Mouse (Mus musculus) gastrocnemius, adult 2 months (tissue): ENCODE data around the gene Schip1. TPM values are rescaled to one million over a fixed set of nuclear protein-coding genes. Genes with fewer than 3 reads are reported as not detected.
A peak's percentile ranks its signal among the peaks of the same experiment; 100 is the strongest.

Source experiments
- DNase-seq: peaks from one replicate; pipeline ENCODE4 v3.0.0; 2022
- H3K27ac ChIP-seq: fragments of 200-600 bp; 2 replicates; pipeline ENCODE4 v1.8.1; 2022; ENCODE audit warnings: mild to moderate bottlenecking
- H3K4me3 ChIP-seq: fragments of 200-600 bp; 2 replicates; pipeline ENCODE4 v1.8.1; 2022; ENCODE audit warnings: mild to moderate bottlenecking, moderate library complexity
- CTCF ChIP-seq: fragments of 200-600 bp; IDR thresholded peaks from 2 replicates; pipeline ENCODE4 v1.8.1; 2022; ENCODE audit warnings: antibody characterized with exemption, mild to moderate bottlenecking, moderate library complexity
- intact Hi-C: fragments of 180-260 bp; cut with DNase I; formaldehyde crosslinking; loops from one replicate; pipeline ENCODE4 v1.15.1; 2025
- total RNA-seq, 2 experiments: library from RNA; stranded (reverse); gene quantifications; 2 replicates each; pipeline ENCODE4 v1.2.3; 2021

Gene Schip1
- total RNA-seq, 2 experiments from 2014 or later, result 124 to 144 TPM

- peak overlapping the region; percentile 95 for H3K27ac ChIP-seq
- no peak for TF ChIP-seq CTCF
- intact Hi-C loops, result loop anchor here (5.0 kb wide), 2 partner anchors 47 to 438 kb away; no protein-coding TSS in a partner anchor
- peak; percentile 23 for DNase-seq
- H3K4me3 ChIP-seq, result peak overlapping the region; percentile 95
These were observed 431.2 kb downstream of the Schip1 start for GRCm38 (mm10) chr3:68495736-68496242.

- no peak for TF ChIP-seq CTCF
- intact Hi-C loops, result loop anchor here (5.0 kb wide), 2 partner anchors 46 to 439 kb away; no protein-coding TSS in a partner anchor
- DNase-seq, result no peak
- peak overlapping the region; percentile 95 for H3K27ac ChIP-seq
- H3K4me3 ChIP-seq, result peak overlapping the region; percentile 95
These were observed 431.9 kb downstream of the Schip1 start for GRCm38 (mm10) chr3:68496513-68496912.

GRCm38 (mm10) chr3:68499532-68500152, 435.0 kb downstream of the Schip1 start:
- intact Hi-C loops, result loop anchor here (5.0 kb wide), 2 partner anchors 43 to 442 kb away; no protein-coding TSS in a partner anchor
- H3K27ac ChIP-seq, result no peak overlapping the region
- DNase-seq, result no peak
- TF ChIP-seq CTCF, result no peak
- no peak overlapping the region for H3K4me3 ChIP-seq

GRCm38 (mm10) chr3:68504838-68505237, 440.2 kb downstream of the Schip1 start:
- TF ChIP-seq CTCF, result no peak

GRCm38 (mm10) chr3:68506769-68507318, 442.2 kb downstream of the Schip1 start:
- TF ChIP-seq CTCF, result no peak
- Histone ChIP-seq H3K27ac (peak overlapping the region; percentile 28; the same call in 1 of the 2 replicates), H3K4me3 (no peak overlapping the region)
- intact Hi-C loops, result no loop called here
- DNase-seq, result peak; percentile 48

More at GRCm38 (mm10) chr3:68504838-68505237, 440.2 kb downstream of the Schip1 start:
- intact Hi-C loops, result no loop called here
- H3K4me3 ChIP-seq, result no peak overlapping the region
- DNase-seq, result no peak
- no peak overlapping the region for H3K27ac ChIP-seq

- peak overlapping the region; percentile 71 for H3K27ac ChIP-seq
- intact Hi-C loops, result no loop called here
- TF ChIP-seq CTCF, result no peak
- peak; percentile 76 for DNase-seq
- H3K4me3 ChIP-seq, result 0 out of 2 replicates have a peak overlapping the region, but pooled peaks have one; percentile 19
These were observed 444.0 kb downstream of the Schip1 start for GRCm38 (mm10) chr3:68508629-68509028.

GRCm38 (mm10) chr3:68510872-68511271, 446.3 kb downstream of the Schip1 start:
- Histone ChIP-seq H3K27ac (peak overlapping the region; percentile 24; the same call in 1 of the 2 replicates), H3K4me3 (no peak overlapping the region)
- no peak for DNase-seq
- intact Hi-C loops, result no loop called here
- no peak for TF ChIP-seq CTCF

GRCm38 (mm10) chr3:68511744-68512143, 447.1 kb downstream of the Schip1 start:
- DNase-seq, result no peak
- Histone ChIP-seq H3K4me3 (no peak overlapping the region), H3K27ac (peak overlapping the region; percentile 4; the same call in 1 of the 2 replicates)
- no peak for TF ChIP-seq CTCF
- intact Hi-C loops, result no loop called here

GRCm38 (mm10) chr3:68512327-68512726, 447.7 kb downstream of the Schip1 start:
- Histone ChIP-seq H3K27ac (peak overlapping the region; percentile 48; the same call in 1 of the 2 replicates), H3K4me3 (no peak overlapping the region)
- no peak for DNase-seq
- intact Hi-C loops, result no loop called here
- no peak for TF ChIP-seq CTCF

GRCm38 (mm10) chr3:68513340-68514119, 448.9 kb downstream of the Schip1 start:
- no peak for TF ChIP-seq CTCF
- Histone ChIP-seq H3K4me3 (no peak overlapping the region), H3K27ac (no peak overlapping the region)
- DNase-seq, result no peak
- intact Hi-C loops, result no loop called here

GRCm38 (mm10) chr3:68514120-68514497, 449.5 kb downstream of the Schip1 start:
- no peak overlapping the region for H3K27ac ChIP-seq
- no peak for TF ChIP-seq CTCF
- no peak for DNase-seq

GRCm38 (mm10) chr3:68514717-68515116, 450.1 kb downstream of the Schip1 start:
- no peak for DNase-seq
- no peak for TF ChIP-seq CTCF
- intact Hi-C loops, result no loop called here

More at GRCm38 (mm10) chr3:68514120-68514497, 449.5 kb downstream of the Schip1 start:
- no peak overlapping the region for H3K4me3 ChIP-seq
- intact Hi-C loops, result no loop called here

More at GRCm38 (mm10) chr3:68514717-68515116, 450.1 kb downstream of the Schip1 start:
- H3K4me3 ChIP-seq, result no peak overlapping the region
- H3K27ac ChIP-seq, result no peak overlapping the region
